Mouse (Mus musculus) liver, embryonic 15.5 days (tissue): Measurements from ENCODE around the gene Carmil1. TPM values are rescaled to one million over a fixed set of nuclear protein-coding genes. Genes with fewer than 3 reads are reported as not detected.

Experiments
- ATAC-seq: fragments of 200-750 bp; cut with Nextera tagmentation; 2 replicates; pipeline ENCODE4 v1.8.0; 2017; ENCODE audit warnings: moderate number of reproducible peaks, mild to moderate bottlenecking, moderate library complexity; ENCODE audit not compliant: insufficient read depth
- H3K27ac ChIP-seq: fragments of 300-500 bp; sonication (generic); replicated peaks from 2 replicates; pipeline ENCODE4 v1.5.1; 2015; ENCODE audit warnings: mild to moderate bottlenecking, inconsistent platforms
- H3K27me3 ChIP-seq: fragments of 300-500 bp; sonication (generic); 2 replicates; pipeline ENCODE4 v1.6.1; 2015; ENCODE audit warnings: mild to moderate bottlenecking, inconsistent platforms
- H3K36me3 ChIP-seq: fragments of 300-500 bp; sonication (generic); replicated peaks from 2 replicates; pipeline ENCODE4 v1.6.1; 2015; ENCODE audit warnings: moderate library complexity, mild to moderate bottlenecking, inconsistent platforms
- H3K4me1 ChIP-seq: fragments of 300-500 bp; sonication (generic); replicated peaks from 2 replicates; pipeline ENCODE4 v1.6.1; 2015; ENCODE audit warnings: inconsistent platforms
- H3K4me2 ChIP-seq: fragments of 300-500 bp; sonication (generic); 2 replicates; pipeline ENCODE4 v1.6.1; 2015; ENCODE audit warnings: moderate library complexity, mild to moderate bottlenecking, inconsistent platforms
- H3K4me3 ChIP-seq: fragments of 300-500 bp; sonication (generic); replicated peaks from 2 replicates; pipeline ENCODE4 v1.5.1; 2015; ENCODE audit warnings: mild to moderate bottlenecking, inconsistent platforms
- H3K9ac ChIP-seq: fragments of 300-500 bp; sonication (generic); 2 replicates; pipeline ENCODE4 v1.6.1; 2015; ENCODE audit warnings: moderate library complexity, mild to moderate bottlenecking, inconsistent platforms
- H3K9me3 ChIP-seq: fragments of 300-500 bp; sonication (generic); replicated peaks from 2 replicates; pipeline ENCODE4 v1.6.1; 2016; ENCODE audit warnings: inconsistent platforms
- WGBS: fragments of 180-500 bp; shearing (Covaris S2); methylation state at CpG from one replicate; pipeline ENCODE4 v1.1.7; 2015; ENCODE audit warnings: mixed read lengths; ENCODE audit not compliant: insufficient replicate concordance; 5-methylcytosine and 5-hydroxymethylcytosine counted together
- polyA plus RNA-seq: library from polyadenylated mRNA; unstranded; fragments of >200 nt; fragmentation: Nextera tagmentation; extraction: Ambion mirVana; gene quantifications from 2 replicates; pipeline ENCODE4 v1.2.1, GENCODE M21; 2015

Gene Carmil1
- polyA plus RNA-seq, 1 experiment from 2014 or later = 4.1 TPM

- Histone ChIP-seq H3K4me3 (no peak overlapping the region), H3K4me1 (no peaks in the 10 kb centered on the region), H3K36me3 (no peaks in the 10 kb centered on the region), H3K4me2 (no peak overlapping the region), H3K27me3 (0 out of 2 replicates have a peak, but pooled peaks cover 19% of the 10 kb centered on the region), H3K9me3 (no peaks in the 10 kb centered on the region), H3K9ac (no peak overlapping the region), H3K27ac (no peak overlapping the region)
- 12% methylated on average over 4 of the region's 4 CpGs for WGBS
- ATAC-seq = no peak
Observed at GRCm38 (mm10) chr13:24297252-24297651, 16.7 kb upstream of the Carmil1 start.

- ATAC-seq = no peak
- WGBS = 63% methylated on average over 2 of the region's 2 CpGs
- no peak overlapping the region for H3K9ac ChIP-seq
- H3K9me3 ChIP-seq = no peaks in the 10 kb centered on the region
- no peak overlapping the region for H3K4me3 ChIP-seq
- peaks cover 11% of the 10 kb centered on the region for H3K27me3 ChIP-seq
- H3K4me1 ChIP-seq = no peaks in the 10 kb centered on the region
- H3K27ac ChIP-seq = no peak overlapping the region
- no peaks in the 10 kb centered on the region for H3K36me3 ChIP-seq
- no peak overlapping the region for H3K4me2 ChIP-seq
Observed at GRCm38 (mm10) chr13:24287381-24287780, 6.8 kb upstream of the Carmil1 start.

- 7% methylated on average over 21 of the region's 21 CpGs for WGBS
- no peak for ATAC-seq
- Histone ChIP-seq H3K4me2 (peak overlapping the region; percentile 67), H3K4me1 (peaks cover 7% of the 10 kb centered on the region; the same call in 1 of the 2 replicates), H3K4me3 (peak overlapping the region; percentile 62), H3K9me3 (no peaks in the 10 kb centered on the region), H3K36me3 (no peaks in the 10 kb centered on the region), H3K27ac (no peak overlapping the region), H3K27me3 (peaks cover 55% of the 10 kb centered on the region), H3K9ac (no peak overlapping the region)
Observed at GRCm38 (mm10) chr13:24279762-24280438, 695 bp downstream of the Carmil1 start.

GRCm38 (mm10) chr13:24279407-24279761 lies 1.2 kb downstream of the Carmil1 start:
- H3K36me3 ChIP-seq = no peaks in the 10 kb centered on the region
- 58% methylated on average over 11 of the region's 11 CpGs for WGBS
- H3K9ac ChIP-seq = no peak overlapping the region
- H3K4me3 ChIP-seq = 0 out of 2 replicates have a peak overlapping the region, but pooled peaks have one; percentile 62
- H3K4me1 ChIP-seq = peaks cover 7% of the 10 kb centered on the region; the same call in 1 of the 2 replicates
- no peak for ATAC-seq
- no peaks in the 10 kb centered on the region for H3K9me3 ChIP-seq
- H3K4me2 ChIP-seq = peak overlapping the region; percentile 67
- H3K27me3 ChIP-seq = peaks cover 55% of the 10 kb centered on the region
- no peak overlapping the region for H3K27ac ChIP-seq

- Histone ChIP-seq H3K9ac (no peak overlapping the region), H3K27ac (no peak overlapping the region), H3K9me3 (no peaks in the 10 kb centered on the region), H3K4me1 (no peaks in the 10 kb centered on the region), H3K27me3 (no peaks in the 10 kb centered on the region), H3K4me3 (no peak overlapping the region), H3K36me3 (no peaks in the 10 kb centered on the region), H3K4me2 (no peak overlapping the region)
- ATAC-seq = no peak
- WGBS = 50% methylated on average over 4 of the region's 4 CpGs
Observed at GRCm38 (mm10) chr13:24272740-24273377, 7.7 kb downstream of the Carmil1 start.

GRCm38 (mm10) chr13:24269100-24269465 lies 11.5 kb downstream of the Carmil1 start:
- H3K9me3 ChIP-seq = no peaks in the 10 kb centered on the region
- H3K27me3 ChIP-seq = no peaks in the 10 kb centered on the region
- no peak overlapping the region for H3K4me3 ChIP-seq
- H3K9ac ChIP-seq = no peak overlapping the region
- no peak overlapping the region for H3K27ac ChIP-seq
- no peaks in the 10 kb centered on the region for H3K36me3 ChIP-seq
- WGBS = 51% methylated on average over 3 of the region's 3 CpGs
- no peak for ATAC-seq
- H3K4me1 ChIP-seq = no peaks in the 10 kb centered on the region
- no peak overlapping the region for H3K4me2 ChIP-seq

- H3K27ac ChIP-seq = no peak overlapping the region
- H3K4me3 ChIP-seq = no peak overlapping the region
- H3K27me3 ChIP-seq = no peaks in the 10 kb centered on the region
- H3K36me3 ChIP-seq = no peaks in the 10 kb centered on the region
- no peaks in the 10 kb centered on the region for H3K4me1 ChIP-seq
- no peaks in the 10 kb centered on the region for H3K9me3 ChIP-seq
- WGBS = 62% methylated on average over 14 of the region's 14 CpGs
- H3K9ac ChIP-seq = no peak overlapping the region
- no peak for ATAC-seq
- H3K4me2 ChIP-seq = no peak overlapping the region
Observed at GRCm38 (mm10) chr13:24268355-24269099, 12.1 kb downstream of the Carmil1 start.

GRCm38 (mm10) chr13:24264760-24265159 lies 15.8 kb downstream of the Carmil1 start:
- Histone ChIP-seq H3K36me3 (no peaks in the 10 kb centered on the region), H3K9me3 (no peaks in the 10 kb centered on the region), H3K27me3 (no peaks in the 10 kb centered on the region), H3K9ac (no peak overlapping the region), H3K27ac (no peak overlapping the region), H3K4me1 (no peaks in the 10 kb centered on the region), H3K4me3 (no peak overlapping the region), H3K4me2 (no peak overlapping the region)
- no peak for ATAC-seq
- WGBS = 13% methylated on average over 5 of the region's 5 CpGs

GRCm38 (mm10) chr13:24263560-24263959 lies 17.0 kb downstream of the Carmil1 start:
- Histone ChIP-seq H3K36me3 (no peaks in the 10 kb centered on the region), H3K4me1 (no peaks in the 10 kb centered on the region), H3K9ac (no peak overlapping the region), H3K27ac (no peak overlapping the region), H3K9me3 (no peaks in the 10 kb centered on the region), H3K4me2 (no peak overlapping the region), H3K27me3 (no peaks in the 10 kb centered on the region), H3K4me3 (no peak overlapping the region)
- 51% methylated on average over 4 of the region's 4 CpGs for WGBS
- no peak for ATAC-seq

GRCm38 (mm10) chr13:24260751-24261591 lies 19.6 kb downstream of the Carmil1 start:
- Histone ChIP-seq H3K9me3 (no peaks in the 10 kb centered on the region), H3K9ac (no peak overlapping the region), H3K4me1 (no peaks in the 10 kb centered on the region), H3K27ac (no peak overlapping the region), H3K27me3 (no peaks in the 10 kb centered on the region), H3K4me2 (no peak overlapping the region), H3K36me3 (no peaks in the 10 kb centered on the region), H3K4me3 (no peak overlapping the region)
- no peak for ATAC-seq
- WGBS = 42% methylated on average over 10 of the region's 10 CpGs

GRCm38 (mm10) chr13:24257809-24258208 lies 22.8 kb downstream of the Carmil1 start:
- WGBS = 61% methylated on average over 6 of the region's 6 CpGs
- Histone ChIP-seq H3K9ac (no peak overlapping the region), H3K27me3 (no peaks in the 10 kb centered on the region), H3K4me3 (no peak overlapping the region), H3K27ac (no peak overlapping the region), H3K4me1 (no peaks in the 10 kb centered on the region), H3K36me3 (no peaks in the 10 kb centered on the region), H3K9me3 (no peaks in the 10 kb centered on the region), H3K4me2 (no peak overlapping the region)
- ATAC-seq = no peak
